Mouse (Mus musculus): ENCODE results near the gene Sap18.

DNA sequence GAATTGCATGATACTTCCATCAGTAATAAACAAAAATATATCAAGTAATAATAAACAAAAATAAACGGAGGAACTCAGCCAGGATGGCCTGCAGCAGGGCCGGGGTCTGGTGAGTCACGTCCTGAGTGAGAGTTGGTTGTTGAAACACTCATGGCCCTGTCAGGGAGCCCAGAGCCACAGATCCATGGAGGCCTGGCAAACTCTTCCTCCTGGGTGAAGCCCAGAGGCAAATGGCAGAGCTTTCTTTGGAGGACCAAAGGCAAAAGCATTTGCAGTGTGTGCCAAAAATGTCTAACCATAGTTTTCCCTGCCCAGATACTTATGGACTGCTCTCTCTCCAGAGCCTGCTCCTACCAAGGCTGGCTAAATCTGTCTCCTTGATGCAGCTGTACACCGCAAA, 6.8 kb upstream of the Sap18 start:
- no peak for TF ChIP-seq MAX (IDR thresholded peaks at IDR 0.05)
- no peak for TF ChIP-seq CTCF (IDR thresholded peaks at IDR 0.05; ENCODE audit: control insufficient read depth, insufficient read depth, insufficient read length)
- TF ChIP-seq USF1 (IDR thresholded peaks at IDR 0.05; ENCODE audit: low read depth): no peak
- TF ChIP-seq MYOD1 (IDR thresholded peaks at IDR 0.05; ENCODE audit: control insufficient read depth, insufficient read length, low read depth): no peak

Measured in C2C12 (cell line).